Mouse (Mus musculus) forebrain, embryonic 15.5 days (tissue): Measurements from ENCODE around the gene Nup50. TPM values are rescaled to one million over a fixed set of nuclear protein-coding genes. Genes with fewer than 3 reads are reported as not detected.
A peak's percentile ranks its signal among the peaks of the same experiment; 100 is the strongest.

Source experiments
- ATAC-seq: fragments of 200-750 bp; cut with Nextera tagmentation; replicated peaks from 2 replicates; pipeline ENCODE4 v1.8.0; 2017; ENCODE audit warnings: mild to moderate bottlenecking, moderate TSS enrichment, moderate library complexity
- H3K27ac ChIP-seq: fragments of 300-500 bp; sonication (generic); replicated peaks from 2 replicates; pipeline ENCODE4 v1.5.1; 2015; ENCODE audit warnings: mild to moderate bottlenecking, inconsistent platforms
- H3K27me3 ChIP-seq: fragments of 300-500 bp; sonication (generic); 2 replicates; pipeline ENCODE4 v1.6.1; 2015; ENCODE audit warnings: inconsistent platforms
- H3K36me3 ChIP-seq: fragments of 300-500 bp; sonication (generic); 2 replicates; pipeline ENCODE4 v1.6.1; 2015; ENCODE audit warnings: mild to moderate bottlenecking, inconsistent platforms
- H3K4me1 ChIP-seq: fragments of 300-500 bp; sonication (generic); 2 replicates; pipeline ENCODE4 v1.6.1; 2015; ENCODE audit warnings: inconsistent platforms
- H3K4me2 ChIP-seq: fragments of 300-500 bp; sonication (generic); replicated peaks from 2 replicates; pipeline ENCODE4 v1.6.1; 2015; ENCODE audit warnings: mild to moderate bottlenecking, inconsistent platforms
- H3K4me3 ChIP-seq: fragments of 300-500 bp; sonication (generic); 2 replicates; pipeline ENCODE4 v1.5.1; 2015; ENCODE audit warnings: mild to moderate bottlenecking, inconsistent platforms
- H3K9ac ChIP-seq: fragments of 300-500 bp; sonication (generic); replicated peaks from 2 replicates; pipeline ENCODE4 v1.6.1; 2015; ENCODE audit warnings: mild to moderate bottlenecking, inconsistent platforms
- H3K9me3 ChIP-seq: fragments of 300-500 bp; sonication (generic); 2 replicates; pipeline ENCODE4 v1.6.1; 2016; ENCODE audit warnings: inconsistent platforms
- WGBS: fragments of 180-500 bp; shearing (Covaris S2); methylation state at CpG from one replicate; pipeline ENCODE4 v1.1.7; 2015; ENCODE audit warnings: mixed read lengths; 5-methylcytosine and 5-hydroxymethylcytosine counted together
- microRNA-seq: library from miRNA; unstranded; fragments of <30 nt; microRNA quantifications from one replicate; pipeline ENCODE4, GENCODE M21; 2016
- polyA plus RNA-seq: library from polyadenylated mRNA; unstranded; fragments of >200 nt; fragmentation: Nextera tagmentation; extraction: Ambion mirVana; gene quantifications from 2 replicates; pipeline ENCODE4 v1.2.1, GENCODE M21; 2015

The Nup50 gene
- polyA plus RNA-seq, 1 experiment from 2014 or later, result 35.7 TPM

GRCm38 (mm10) chr15:84983721-84984120 is 60.5 kb downstream of the Nup50 start:
- Histone ChIP-seq H3K4me1 (peaks cover 42% of the 10 kb centered on the region), H3K9me3 (no peaks in the 10 kb centered on the region), H3K27me3 (no peaks in the 10 kb centered on the region), H3K27ac (no peak overlapping the region), H3K9ac (no peak overlapping the region), H3K4me3 (no peak overlapping the region), H3K36me3 (no peaks in the 10 kb centered on the region), H3K4me2 (no peak overlapping the region)
- ATAC-seq, result no peak
- WGBS, result 87% methylated on average over 7 of the region's 7 CpGs

- Histone ChIP-seq H3K27ac (no peak overlapping the region), H3K27me3 (no peaks in the 10 kb centered on the region), H3K9me3 (no peaks in the 10 kb centered on the region), H3K4me2 (peak overlapping the region; percentile 69), H3K9ac (no peak overlapping the region), H3K4me1 (peaks cover 55% of the 10 kb centered on the region), H3K36me3 (no peaks in the 10 kb centered on the region), H3K4me3 (peak overlapping the region; percentile 85)
- WGBS, result 88% methylated on average over 12 of the region's 12 CpGs
- no peak for ATAC-seq
These were observed 62.4 kb downstream of the Nup50 start for GRCm38 (mm10) chr15:84985516-84986160.

- WGBS, result 65% methylated on average over 4 of the region's 4 CpGs
- ATAC-seq, result no peak
- H3K4me1 ChIP-seq, result peaks cover 55% of the 10 kb centered on the region
These were observed 63.2 kb downstream of the Nup50 start for GRCm38 (mm10) chr15:84986171-84987019.

GRCm38 (mm10) chr15:84987020-84987815 is 64.0 kb downstream of the Nup50 start:
- Histone ChIP-seq H3K4me3 (peak overlapping the region; percentile 85), H3K4me1 (peaks cover 53% of the 10 kb centered on the region), H3K9me3 (no peaks in the 10 kb centered on the region), H3K27me3 (no peaks in the 10 kb centered on the region), H3K36me3 (no peaks in the 10 kb centered on the region), H3K4me2 (peak overlapping the region; percentile 69), H3K27ac (peak overlapping the region; percentile 79), H3K9ac (peak overlapping the region; percentile 89)
- under 1% methylated on average over 53 of the region's 53 CpGs for WGBS
- peak; percentile 59 for ATAC-seq

More at GRCm38 (mm10) chr15:84986171-84987019, 63.2 kb downstream of the Nup50 start:
- H3K27ac ChIP-seq, result no peak overlapping the region
- H3K4me3 ChIP-seq, result peak overlapping the region; percentile 85
- H3K4me2 ChIP-seq, result peak overlapping the region; percentile 69
- no peaks in the 10 kb centered on the region for H3K27me3 ChIP-seq
- no peaks in the 10 kb centered on the region for H3K36me3 ChIP-seq
- H3K9me3 ChIP-seq, result no peaks in the 10 kb centered on the region
- H3K9ac ChIP-seq, result peak overlapping the region; percentile 89

- Histone ChIP-seq H3K9ac (peak within 1 kb of the TSS; percentile 89), H3K36me3 (no peaks in the 10 kb centered on the region), H3K4me1 (peaks cover 50% of the 10 kb centered on the region), H3K27ac (peak within 1 kb of the TSS; percentile 79), H3K9me3 (no peaks in the 10 kb centered on the region), H3K4me2 (peak within 1 kb of the TSS; percentile 69), H3K4me3 (peak within 1 kb of the TSS; percentile 85), H3K27me3 (no peaks in the 10 kb centered on the region)
- ATAC-seq, result peak; percentile 89
- WGBS, result 2% methylated on average over 52 of the region's 59 CpGs
These were observed 64.9 kb downstream of the Nup50 start, which contains the start of gene 5031439G07Rik for GRCm38 (mm10) chr15:84987874-84988825. Gene 5031439G07Rik, minus strand, starts transcription at chr15:84988551.

- WGBS, result 81% methylated on average over 3 of the region's 3 CpGs
- Histone ChIP-seq H3K9ac (no peak overlapping the region), H3K4me3 (no peak overlapping the region), H3K36me3 (no peaks in the 10 kb centered on the region), H3K27me3 (no peaks in the 10 kb centered on the region), H3K9me3 (no peaks in the 10 kb centered on the region), H3K27ac (no peak overlapping the region), H3K4me2 (no peak overlapping the region), H3K4me1 (peaks cover 41% of the 10 kb centered on the region)
- ATAC-seq, result no peak
These were observed 65.9 kb downstream of the Nup50 start for GRCm38 (mm10) chr15:84989098-84989497.

GRCm38 (mm10) chr15:84989771-84990170 is 66.6 kb downstream of the Nup50 start:
- H3K27ac ChIP-seq, result 0 out of 2 replicates have a peak overlapping the region, but pooled peaks have one; percentile 41
- no peak for ATAC-seq
- no peak overlapping the region for H3K9ac ChIP-seq
- H3K9me3 ChIP-seq, result no peaks in the 10 kb centered on the region
- no peak overlapping the region for H3K4me3 ChIP-seq
- H3K4me2 ChIP-seq, result 0 out of 2 replicates have a peak overlapping the region, but pooled peaks have one; percentile 19
- 32% methylated on average over 7 of the region's 7 CpGs for WGBS
- H3K4me1 ChIP-seq, result peaks cover 40% of the 10 kb centered on the region
- H3K36me3 ChIP-seq, result no peaks in the 10 kb centered on the region
- H3K27me3 ChIP-seq, result no peaks in the 10 kb centered on the region

Small RNA genes lying within 50 kb of the gene (microRNA-seq; reads per million reads assigned to microRNA genes)
- 40.4 reads per million, percentile 41 among the genes with 10 or more reads in this experiment for gene Mir1249

Other genes starting within 250 kb of the Nup50 start
- gene Arhgap8, start 203.4 kb upstream of the Nup50 start, polyA plus RNA-seq, result 0.27 and 0.60 TPM in 2 replicates
- gene Phf21b, start 67.4 kb upstream of the Nup50 start, polyA plus RNA-seq, result 11.0 and 13.0 TPM in 2 replicates
- 0.92 and 1.0 TPM in 2 replicates for gene Gm29666, start 3.4 kb upstream of the Nup50 start, polyA plus RNA-seq
- 22.1 and 27.7 TPM in 2 replicates for gene 5031439G07Rik, start 65.1 kb downstream of the Nup50 start, polyA plus RNA-seq
- gene Upk3a, start 93.7 kb downstream of the Nup50 start, polyA plus RNA-seq, result 0.31 and 0.34 TPM in 2 replicates
- 32.4 and 33.5 TPM in 2 replicates for gene Fam118a, start 105.5 kb downstream of the Nup50 start, polyA plus RNA-seq
- 0.13 and 0.15 TPM in 2 replicates for gene Smc1b, start 208.6 kb downstream of the Nup50 start, polyA plus RNA-seq
- gene Ribc2, start 208.7 kb downstream of the Nup50 start, polyA plus RNA-seq, result 0.59 TPM in 2 replicates